Mouse (Mus musculus): Measurements from ENCODE around the gene Tmem94.

Tmem94 gene

DNA sequence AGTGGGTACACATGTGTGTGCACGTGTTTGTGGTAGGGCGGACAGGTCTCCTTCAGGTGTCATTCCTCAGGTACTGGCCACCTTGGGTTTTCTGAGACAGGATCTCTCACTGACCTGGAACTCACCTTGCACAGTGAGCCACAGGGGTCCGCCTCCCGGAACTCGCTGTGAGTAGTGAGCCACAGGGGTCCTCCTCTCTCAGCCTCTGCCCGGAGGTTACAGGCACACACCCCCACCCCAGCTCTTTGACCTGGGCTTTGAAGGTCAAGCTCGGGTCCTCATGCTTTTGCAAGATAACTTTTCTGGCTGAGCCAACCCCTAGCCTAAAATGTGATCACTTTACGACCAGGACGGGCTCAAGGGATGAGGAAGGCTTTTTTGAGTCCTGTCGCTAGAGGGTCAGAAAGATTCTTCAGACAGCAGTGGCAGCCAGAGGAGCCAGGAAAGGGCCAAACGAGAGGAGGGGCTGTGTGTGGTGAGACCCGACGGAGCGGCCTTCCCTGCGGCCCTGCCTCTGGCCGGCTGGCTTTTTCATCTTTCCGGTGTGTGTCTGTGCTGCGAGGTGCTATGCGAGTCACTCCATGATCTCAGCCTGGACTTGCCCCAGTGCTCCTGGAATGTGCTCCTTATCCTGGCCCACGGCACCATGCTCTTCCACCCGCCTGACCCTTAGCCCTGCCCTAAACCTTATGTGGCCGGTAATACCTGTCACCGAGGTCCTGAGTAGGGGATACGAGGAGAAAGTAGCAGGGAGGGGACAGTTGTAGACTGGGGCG, 65.5 kb downstream of the Tmem94 start:
- CTCF ChIA-PET, result interaction anchor here (0.6 kb wide), 2 partner anchors 91 to 108 kb away, joined by 4 to 10 read pairs; no protein-coding TSS in a partner anchor

DNA sequence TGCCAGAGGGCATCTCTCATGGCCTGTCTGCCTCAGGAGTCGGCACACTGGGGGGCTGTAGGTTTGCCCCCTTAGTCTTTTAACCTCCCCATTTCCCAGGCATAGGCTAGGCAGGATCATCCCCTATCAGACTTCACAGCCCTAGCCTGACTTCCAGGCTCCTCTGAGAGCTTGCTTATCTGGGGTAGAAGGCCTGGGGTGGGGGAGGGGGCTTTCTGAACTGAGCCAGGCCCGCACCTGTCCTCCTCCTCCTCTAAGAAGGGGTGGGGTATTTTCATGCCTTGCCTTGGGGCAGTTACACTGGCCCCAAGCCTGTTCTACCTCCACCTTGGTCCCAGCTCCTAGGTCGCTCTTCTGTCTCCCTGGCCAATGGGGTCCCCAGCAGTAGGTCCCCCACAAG, 66.3 kb downstream of the Tmem94 start:
- CTCF ChIA-PET, result interaction anchor here (0.5 to 0.6 kb wide), 3 partner anchors 90 to 427 kb away, joined by 3 to 10 read pairs (median 4); no protein-coding TSS in a partner anchor

DNA sequence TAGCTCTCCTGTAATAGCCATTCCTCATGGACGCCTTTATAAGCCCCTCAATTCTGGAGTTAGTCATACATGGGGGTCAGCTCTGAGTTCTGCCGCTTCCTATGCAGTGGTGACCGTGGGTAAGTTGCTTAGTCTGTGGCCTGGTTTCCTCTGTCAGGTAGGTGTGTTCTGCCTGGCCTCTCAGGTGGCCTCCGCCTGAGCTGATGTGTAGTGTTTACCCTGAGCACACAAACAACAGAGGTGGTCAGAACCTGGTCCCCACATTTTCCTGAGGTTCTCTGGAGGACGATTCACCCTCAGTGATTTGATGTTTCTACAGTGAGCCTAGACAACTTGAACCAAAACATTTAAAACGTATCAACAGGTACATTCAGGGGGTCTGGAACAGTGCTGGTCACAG, 66.8 kb downstream of the Tmem94 start:
- CTCF ChIA-PET, result interaction anchor here (0.5 kb wide), 1 partner anchor 427 kb away, joined by 3 read pairs; no protein-coding TSS in a partner anchor

- CTCF ChIA-PET, result no interaction called here
Measured at GRCm38 (mm10) chr11:115832523-115832922, 67.3 kb downstream of the Tmem94 start.

- CTCF ChIA-PET, result no interaction called here
Measured at GRCm38 (mm10) chr11:115833021-115833513, 67.8 kb downstream of the Tmem94 start.

DNA sequence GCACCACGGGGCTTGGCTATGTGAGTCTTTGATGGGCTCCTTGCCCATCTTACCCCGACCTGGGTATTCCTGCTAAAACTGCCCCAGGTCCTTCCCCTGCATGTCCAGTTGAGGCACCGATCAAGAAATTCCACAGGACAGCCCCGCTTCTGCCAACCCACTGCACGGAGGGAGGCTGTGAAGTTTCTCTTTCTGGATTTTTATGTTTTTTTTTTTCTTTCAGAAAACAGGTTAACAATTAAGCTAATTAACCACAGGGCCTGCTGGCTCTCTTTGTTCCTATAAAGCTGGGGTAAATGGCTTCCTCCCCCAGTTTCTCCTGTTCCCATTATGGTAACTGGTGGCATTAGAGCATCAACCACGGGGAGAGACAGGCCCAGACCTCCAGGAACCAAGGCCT, 68.8 kb downstream of the Tmem94 start:
- CTCF ChIA-PET, result no interaction called here

DNA sequence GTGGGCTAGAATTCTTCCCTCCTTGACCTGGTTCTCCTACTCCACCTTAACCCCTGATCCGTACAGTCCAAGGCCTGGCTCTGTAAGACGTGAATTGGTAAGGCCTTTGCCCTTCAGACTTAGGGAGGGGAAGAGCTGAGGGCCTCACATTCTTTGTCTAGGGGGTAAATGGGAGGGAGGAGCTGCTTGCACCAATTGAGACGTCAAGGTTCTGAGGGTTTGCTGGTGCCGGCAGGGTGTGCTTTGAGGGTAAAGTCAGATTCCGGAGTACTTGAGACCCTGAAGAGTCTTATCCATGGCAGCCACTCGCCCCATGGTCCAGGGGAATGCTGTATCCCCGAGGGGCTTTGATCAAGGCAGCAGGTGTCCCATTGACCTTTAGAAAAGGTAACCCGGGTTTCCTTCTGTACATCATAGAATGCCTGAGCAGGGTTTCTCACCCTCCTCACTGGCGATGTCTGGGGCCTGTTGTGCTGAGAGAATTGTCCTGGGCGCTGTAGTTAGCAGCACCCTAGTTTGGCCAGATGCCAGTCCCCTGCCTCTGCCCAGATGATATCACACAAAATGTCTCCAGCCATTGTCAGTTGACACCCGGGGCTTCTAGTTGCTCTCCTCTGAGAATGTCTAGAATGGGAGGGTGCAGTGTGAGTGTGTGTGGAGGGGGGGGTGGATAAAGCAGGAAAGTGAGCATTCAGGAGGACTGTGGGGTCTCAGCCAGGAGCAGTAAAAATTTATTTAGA, 71.6 kb downstream of the Tmem94 start:
- CTCF ChIA-PET, result no interaction called here

GRCm38 (mm10) chr11:115837606-115838345, 72.5 kb downstream of the Tmem94 start:
- CTCF ChIA-PET, result no interaction called here

DNA sequence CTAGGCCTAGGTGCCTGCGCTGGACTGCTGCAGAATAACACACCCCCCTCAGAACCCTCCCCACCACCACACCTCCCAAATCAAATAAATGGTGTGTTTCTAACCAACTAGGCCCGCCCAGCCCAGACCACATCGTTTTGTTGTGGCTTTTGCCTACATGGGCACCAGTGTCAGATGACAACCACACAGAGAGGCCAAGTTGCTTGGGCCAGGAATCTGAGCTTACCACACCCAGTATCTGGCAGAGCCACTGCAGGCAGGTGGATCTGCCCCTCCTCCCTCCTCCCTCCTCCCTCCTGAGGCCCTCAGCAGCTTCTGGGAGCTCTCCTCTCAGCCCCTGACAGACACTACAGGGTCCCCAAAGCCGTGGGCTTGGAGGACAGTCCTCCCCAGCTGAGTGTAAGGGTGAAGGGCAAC, 73.7 kb downstream of the Tmem94 start:
- CTCF ChIA-PET, result no interaction called here

GRCm38 (mm10) chr11:115839732-115840131, 74.5 kb downstream of the Tmem94 start:
- CTCF ChIA-PET, result no interaction called here

- CTCF ChIA-PET, result interaction anchor here (0.6 kb wide), 1 partner anchor 46 kb away, joined by 3 read pairs; no protein-coding TSS in a partner anchor
Measured at GRCm38 (mm10) chr11:115841044-115841443, 75.8 kb downstream of the Tmem94 start.

DNA sequence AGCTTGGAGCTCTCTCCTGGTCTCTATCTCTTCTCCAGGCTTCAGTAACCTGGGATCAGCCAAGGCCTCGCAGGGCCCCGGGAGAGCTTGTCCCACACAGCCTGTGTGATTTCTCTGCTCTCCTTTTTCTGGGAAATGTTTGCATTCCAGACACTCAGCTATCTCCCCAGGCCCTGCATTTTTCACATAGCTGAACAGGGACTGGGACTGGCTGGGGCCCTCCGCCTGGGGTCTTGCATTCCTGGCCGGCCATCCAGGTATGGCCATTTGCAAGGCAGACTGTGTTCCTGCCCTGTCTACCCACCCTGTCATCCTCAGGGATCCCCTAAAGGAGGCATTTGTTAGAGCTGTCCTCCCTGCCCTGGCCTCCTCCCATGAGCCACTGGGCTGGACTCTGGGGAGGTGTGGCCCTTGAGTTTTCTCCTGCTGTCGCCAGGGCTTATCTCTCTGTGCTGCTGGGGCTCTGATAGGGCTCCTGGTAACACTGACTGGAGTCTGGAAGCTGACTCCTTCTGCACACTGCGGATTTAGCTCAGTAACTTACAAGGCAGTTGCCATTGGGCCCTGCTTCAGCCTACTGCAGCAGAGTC, 76.8 kb downstream of the Tmem94 start:
- CTCF ChIA-PET, result interaction anchor here (0.6 kb wide), 1 partner anchor 250 kb away, joined by 9 read pairs; no protein-coding TSS in a partner anchor

DNA sequence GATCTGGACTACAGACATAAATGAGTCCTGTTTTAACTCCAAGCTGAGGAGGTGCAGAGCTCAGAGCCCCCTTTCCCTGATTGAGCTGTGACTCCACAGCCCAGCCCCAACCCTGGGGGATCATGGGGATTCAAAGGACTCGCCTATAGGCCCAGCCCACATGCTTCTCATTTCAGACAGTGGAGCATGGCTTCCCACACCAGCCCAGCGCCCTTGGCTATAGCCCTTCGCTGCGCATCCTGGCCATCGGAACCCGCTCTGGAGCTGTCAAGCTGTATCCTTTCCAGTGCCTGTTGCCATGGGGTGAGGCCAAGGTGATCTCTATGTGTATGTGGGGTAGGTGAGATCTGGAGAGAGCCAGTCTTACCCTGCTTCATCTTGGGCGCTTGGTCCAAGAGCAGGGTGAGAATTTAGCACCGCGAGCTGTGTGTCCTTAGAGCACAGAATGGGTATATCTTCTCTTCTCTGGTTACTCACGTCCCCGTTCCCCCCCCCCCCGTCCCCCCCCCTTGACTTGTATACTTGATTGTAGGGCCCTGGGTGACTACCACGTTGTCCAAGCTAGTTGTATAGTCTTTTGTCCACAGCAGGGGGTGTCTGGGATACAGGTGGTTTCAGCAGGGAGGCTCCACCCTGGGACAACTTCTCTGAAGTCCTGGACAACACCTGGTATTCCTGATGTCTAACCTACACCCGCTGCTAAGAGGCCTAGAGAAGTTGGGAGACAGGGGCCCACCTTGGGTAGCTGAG, 78.1 kb downstream of the Tmem94 start:
- CTCF ChIA-PET, result interaction anchor here (0.6 to 0.7 kb wide), 2 partner anchors 52 to 404 kb away, joined by 3 to 4 read pairs; no protein-coding TSS in a partner anchor

- CTCF ChIA-PET, result interaction anchor here (0.7 kb wide), 1 partner anchor 53 kb away, joined by 4 read pairs; no protein-coding TSS in a partner anchor
Measured at GRCm38 (mm10) chr11:115843891-115844239, 78.6 kb downstream of the Tmem94 start.

DNA sequence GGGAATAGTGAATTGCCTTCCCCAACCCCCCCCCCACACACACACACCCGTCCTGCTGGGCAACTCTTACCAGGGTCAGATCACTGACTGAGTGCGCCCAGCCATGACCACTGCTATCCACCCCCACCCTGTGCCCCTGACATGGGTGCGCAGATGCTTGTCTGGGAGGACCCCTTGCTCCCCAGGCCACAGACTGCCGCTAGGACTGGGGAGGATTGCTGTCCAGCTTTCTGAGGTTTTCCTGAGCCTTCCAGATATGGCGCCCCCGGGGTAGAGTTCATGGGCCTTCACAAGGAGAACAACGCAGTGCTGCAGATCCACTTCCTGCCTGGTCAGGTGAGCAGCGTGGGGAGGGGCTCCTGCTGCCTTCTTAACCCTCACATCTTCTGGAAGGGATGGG, 79.0 kb downstream of the Tmem94 start:
- CTCF ChIA-PET, result no interaction called here

DNA sequence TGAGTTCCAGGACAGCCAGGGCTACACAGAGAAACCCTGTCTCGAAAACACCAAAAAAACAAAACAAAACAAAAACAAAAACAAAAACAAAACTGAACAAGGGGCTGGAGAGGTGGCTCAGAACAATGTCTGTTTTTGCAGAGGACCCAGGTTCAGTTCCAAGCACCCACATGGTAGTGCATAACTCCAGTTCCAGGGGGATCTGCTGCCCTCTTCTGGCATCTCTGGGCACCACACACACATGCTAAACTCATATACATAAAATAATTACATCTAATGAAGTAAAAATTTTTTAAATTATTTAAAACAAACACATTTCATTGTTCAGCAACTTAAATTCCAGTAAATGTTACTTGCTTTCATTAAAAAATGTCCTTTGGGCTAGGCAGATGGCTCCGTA, 80.6 kb downstream of the Tmem94 start:
- CTCF ChIA-PET, result no interaction called here

Measured in spleen, embryonic (tissue).